Mouse (Mus musculus): ENCODE data around the gene Wipi2. TPM values are rescaled to one million over a fixed set of nuclear protein-coding genes. Genes with fewer than 3 reads are reported as not detected.

Wipi2 gene
- polyA plus RNA-seq, 1 experiment = 73.3 TPM

- 5% methylated on average over 7 of the region's 7 CpGs for WGBS
These were observed 50.7 kb downstream of the Wipi2 start for GRCm38 (mm10) chr5:142678141-142678571.

GRCm38 (mm10) chr5:142679065-142679464 lies 51.6 kb downstream of the Wipi2 start:
- no peak for DNase-seq
- TF ChIP-seq POLR2A (IDR thresholded peaks at IDR 0.05; ENCODE audit: borderline replicate concordance, insufficient read depth, low read length) (no peak), CTCF (IDR thresholded peaks at IDR 0.05; ENCODE audit: borderline replicate concordance, insufficient read depth, low read depth, low read length) (no peak)
- H3K4me3 ChIP-seq (replicated peaks; ENCODE audit: insufficient read depth, low read depth, low read length) = no peak overlapping the region
- peaks cover 14% of the 10 kb centered on the region; the same call in 1 of the 2 replicates for H3K4me1 ChIP-seq (ENCODE audit: control insufficient read depth, insufficient read depth, low read length)
- no peaks in the 10 kb centered on the region for H3K27me3 ChIP-seq (ENCODE audit: control insufficient read depth, insufficient read depth, low read length)
- 93% methylated on average over 1 of the region's 1 CpGs for WGBS
- no peak overlapping the region for H3K27ac ChIP-seq (ENCODE audit: insufficient read depth, low read length)

More at GRCm38 (mm10) chr5:142678141-142678571, 50.7 kb downstream of the Wipi2 start:
- Histone ChIP-seq H3K4me3 (replicated peaks; ENCODE audit: insufficient read depth, low read depth, low read length) (no peak overlapping the region), H3K27me3 (ENCODE audit: control insufficient read depth, insufficient read depth, low read length) (no peaks in the 10 kb centered on the region), H3K27ac (ENCODE audit: insufficient read depth, low read length) (peak overlapping the region; percentile 76), H3K4me1 (ENCODE audit: control insufficient read depth, insufficient read depth, low read length) (peaks cover 14% of the 10 kb centered on the region; the same call in 1 of the 2 replicates)
- peak; percentile 75 to 87 for DNase-seq
- TF ChIP-seq CTCF (IDR thresholded peaks at IDR 0.05; ENCODE audit: borderline replicate concordance, insufficient read depth, low read depth, low read length) = peak; percentile 51; the same call in 1 of the 2 replicates
- TF ChIP-seq POLR2A (IDR thresholded peaks at IDR 0.05; ENCODE audit: borderline replicate concordance, insufficient read depth, low read length) = 0 out of 2 replicates have a peak, but pooled peaks have one; percentile 15

- no peak for DNase-seq
- H3K4me3 ChIP-seq (replicated peaks; ENCODE audit: insufficient read depth, low read depth, low read length) = no peak overlapping the region
- TF ChIP-seq CTCF (IDR thresholded peaks at IDR 0.05; ENCODE audit: borderline replicate concordance, insufficient read depth, low read depth, low read length) (no peak), POLR2A (IDR thresholded peaks at IDR 0.05; ENCODE audit: borderline replicate concordance, insufficient read depth, low read length) (no peak)
- peaks cover 14% of the 10 kb centered on the region; the same call in 1 of the 2 replicates for H3K4me1 ChIP-seq (ENCODE audit: control insufficient read depth, insufficient read depth, low read length)
- WGBS = 56% methylated on average over 3 of the region's 3 CpGs
- H3K27me3 ChIP-seq (ENCODE audit: control insufficient read depth, insufficient read depth, low read length) = no peaks in the 10 kb centered on the region
- H3K27ac ChIP-seq (ENCODE audit: insufficient read depth, low read length) = no peak overlapping the region
These were observed 54.4 kb downstream of the Wipi2 start for GRCm38 (mm10) chr5:142681911-142682310.

- TF ChIP-seq POLR2A (IDR thresholded peaks at IDR 0.05; ENCODE audit: borderline replicate concordance, insufficient read depth, low read length) = no peak
- TF ChIP-seq CTCF (IDR thresholded peaks at IDR 0.05; ENCODE audit: borderline replicate concordance, insufficient read depth, low read depth, low read length) = no peak
- DNase-seq = no peak
- H3K27ac ChIP-seq (ENCODE audit: insufficient read depth, low read length) = no peak overlapping the region
- no peaks in the 10 kb centered on the region for H3K27me3 ChIP-seq (ENCODE audit: control insufficient read depth, insufficient read depth, low read length)
- no peak overlapping the region for H3K4me3 ChIP-seq (replicated peaks; ENCODE audit: insufficient read depth, low read depth, low read length)
- 90% methylated on average over 5 of the region's 5 CpGs for WGBS
- peaks cover 12% of the 10 kb centered on the region; the same call in 1 of the 2 replicates for H3K4me1 ChIP-seq (ENCODE audit: control insufficient read depth, insufficient read depth, low read length)
These were observed 55.0 kb downstream of the Wipi2 start for GRCm38 (mm10) chr5:142682529-142682928.

- whole genome bisulfite sequencing = 58% methylated on average over 6 of the region's 6 CpGs
- Histone ChIP-seq H3K27me3 (ENCODE audit: control insufficient read depth, insufficient read depth, low read length) (no peaks in the 10 kb centered on the region), H3K4me1 (ENCODE audit: control insufficient read depth, insufficient read depth, low read length) (peaks cover 6% of the 10 kb centered on the region; the same call in 1 of the 2 replicates), H3K27ac (ENCODE audit: insufficient read depth, low read length) (no peak overlapping the region), H3K4me3 (replicated peaks; ENCODE audit: insufficient read depth, low read depth, low read length) (no peak overlapping the region)
- no peak for TF ChIP-seq POLR2A (IDR thresholded peaks at IDR 0.05; ENCODE audit: borderline replicate concordance, insufficient read depth, low read length)
- no peak for TF ChIP-seq CTCF (IDR thresholded peaks at IDR 0.05; ENCODE audit: borderline replicate concordance, insufficient read depth, low read depth, low read length)
- no peak for DNase-seq
These were observed 61.4 kb downstream of the Wipi2 start for GRCm38 (mm10) chr5:142688866-142689265.

- H3K27me3 ChIP-seq (ENCODE audit: control insufficient read depth, insufficient read depth, low read length) = no peaks in the 10 kb centered on the region
- no peak for DNase-seq
- no peak overlapping the region for H3K27ac ChIP-seq (ENCODE audit: insufficient read depth, low read length)
- WGBS = 90% methylated on average over 3 of the region's 3 CpGs
- peaks cover 6% of the 10 kb centered on the region; the same call in 1 of the 2 replicates for H3K4me1 ChIP-seq (ENCODE audit: control insufficient read depth, insufficient read depth, low read length)
- no peak overlapping the region for H3K4me3 ChIP-seq (replicated peaks; ENCODE audit: insufficient read depth, low read depth, low read length)
- TF ChIP-seq POLR2A (IDR thresholded peaks at IDR 0.05; ENCODE audit: borderline replicate concordance, insufficient read depth, low read length) (no peak), CTCF (IDR thresholded peaks at IDR 0.05; ENCODE audit: borderline replicate concordance, insufficient read depth, low read depth, low read length) (no peak)
These were observed 62.8 kb downstream of the Wipi2 start for GRCm38 (mm10) chr5:142690343-142690742.

GRCm38 (mm10) chr5:142692248-142692647 lies 64.8 kb downstream of the Wipi2 start, which contains the start of gene Slc29a4:
TSS of gene Slc29a4 (plus strand) at chr5:142692512.
- peak within 1 kb of the TSS; percentile 91 for H3K27ac ChIP-seq (ENCODE audit: insufficient read depth, low read length)
- DNase-seq = peak; percentile 85 to 88
- H3K27me3 ChIP-seq (ENCODE audit: control insufficient read depth, insufficient read depth, low read length) = no peaks in the 10 kb centered on the region
- peaks cover 16% of the 10 kb centered on the region for H3K4me1 ChIP-seq (ENCODE audit: control insufficient read depth, insufficient read depth, low read length)
- H3K4me3 ChIP-seq (replicated peaks; ENCODE audit: insufficient read depth, low read depth, low read length) = peak within 1 kb of the TSS; percentile 76
- 5% methylated on average over 14 of the region's 14 CpGs for WGBS
- no peak for TF ChIP-seq CTCF (IDR thresholded peaks at IDR 0.05; ENCODE audit: borderline replicate concordance, insufficient read depth, low read depth, low read length)
- peak; percentile 67; the same call in 1 of the 2 replicates for TF ChIP-seq POLR2A (IDR thresholded peaks at IDR 0.05; ENCODE audit: borderline replicate concordance, insufficient read depth, low read length)

All from cerebellum, adult 2 months (tissue).